Mouse (Mus musculus) hindbrain, postnatal 0 days (tissue): ENCODE measurements around the gene Dtx3l. TPM values are rescaled to one million over a fixed set of nuclear protein-coding genes. Genes with fewer than 3 reads are reported as not detected.

Experiments
- ATAC-seq: fragments of 200-750 bp; cut with Nextera tagmentation; 2 replicates; pipeline ENCODE4 v1.8.0; 2017; ENCODE audit warnings: mild to moderate bottlenecking, moderate TSS enrichment, moderate library complexity
- DNase-seq: peaks from one replicate; pipeline ENCODE4 v3.0.0-alpha.2; 2015; ENCODE audit warnings: low spot score
- H3K27ac ChIP-seq: fragments of 300-500 bp; sonication (generic); 2 replicates; pipeline ENCODE4 v1.5.1; 2014; ENCODE audit warnings: mild to moderate bottlenecking
- H3K27me3 ChIP-seq: fragments of 300-500 bp; sonication (generic); 2 replicates; pipeline ENCODE4 v1.6.1; 2014; ENCODE audit warnings: low read length, mixed read lengths; ENCODE audit not compliant: insufficient read depth
- H3K36me3 ChIP-seq: fragments of 300-500 bp; sonication (generic); 2 replicates; pipeline ENCODE4 v1.6.1; 2014; ENCODE audit warnings: low read length, mixed read lengths; ENCODE audit not compliant: insufficient read depth
- H3K4me1 ChIP-seq: fragments of 300-500 bp; sonication (generic); 2 replicates; pipeline ENCODE4 v1.6.1; 2014; ENCODE audit warnings: antibody characterized with exemption, low read length, mixed read lengths; ENCODE audit not compliant: insufficient read depth
- H3K4me2 ChIP-seq: fragments of 300-500 bp; sonication (generic); 2 replicates; pipeline ENCODE4 v1.6.1; 2014; ENCODE audit warnings: low read depth, mild to moderate bottlenecking, low read length, moderate library complexity, mixed read lengths
- H3K4me3 ChIP-seq: fragments of 300-500 bp; sonication (generic); 2 replicates; pipeline ENCODE4 v1.5.1; 2014; ENCODE audit warnings: low read length
- H3K9ac ChIP-seq: fragments of 300-500 bp; sonication (generic); replicated peaks from 2 replicates; pipeline ENCODE4 v1.6.1; 2014; ENCODE audit warnings: mild to moderate bottlenecking, low read length, moderate library complexity, mixed read lengths
- H3K9me3 ChIP-seq: fragments of 300-500 bp; sonication (generic); 2 replicates; pipeline ENCODE4 v1.6.1; 2016; ENCODE audit warnings: low read length, mixed read lengths
- CTCF ChIP-seq: IDR thresholded peaks from 2 replicates; pipeline ENCODE4 v1.5.1; 2016; ENCODE audit warnings: antibody characterized with exemption, control low read depth, low read depth
- WGBS: fragments of 180-500 bp; shearing (Covaris S2); extraction: QIAGEN DNeasy Blood & Tissue Kit; methylation state at CpG from one replicate; pipeline ENCODE4 v1.1.7; 2014; 5-methylcytosine and 5-hydroxymethylcytosine counted together
- polyA plus RNA-seq: library from polyadenylated mRNA; unstranded; fragments of >200 nt; fragmentation: Nextera tagmentation; extraction: Ambion mirVana; gene quantifications from 2 replicates; pipeline ENCODE4 v1.2.1, GENCODE M21; 2015
- total RNA-seq: library from RNA; depleted of rRNA; stranded (reverse); fragments of >200 nt; gene quantifications from 2 replicates; pipeline ENCODE4 v1.2.3, GENCODE M21; 2014; rRNA removed

Dtx3l gene
- total RNA-seq (0.93 and 2.5 TPM in 2 replicates), polyA plus RNA-seq (1.2 and 1.5 TPM in 2 replicates)

DNA sequence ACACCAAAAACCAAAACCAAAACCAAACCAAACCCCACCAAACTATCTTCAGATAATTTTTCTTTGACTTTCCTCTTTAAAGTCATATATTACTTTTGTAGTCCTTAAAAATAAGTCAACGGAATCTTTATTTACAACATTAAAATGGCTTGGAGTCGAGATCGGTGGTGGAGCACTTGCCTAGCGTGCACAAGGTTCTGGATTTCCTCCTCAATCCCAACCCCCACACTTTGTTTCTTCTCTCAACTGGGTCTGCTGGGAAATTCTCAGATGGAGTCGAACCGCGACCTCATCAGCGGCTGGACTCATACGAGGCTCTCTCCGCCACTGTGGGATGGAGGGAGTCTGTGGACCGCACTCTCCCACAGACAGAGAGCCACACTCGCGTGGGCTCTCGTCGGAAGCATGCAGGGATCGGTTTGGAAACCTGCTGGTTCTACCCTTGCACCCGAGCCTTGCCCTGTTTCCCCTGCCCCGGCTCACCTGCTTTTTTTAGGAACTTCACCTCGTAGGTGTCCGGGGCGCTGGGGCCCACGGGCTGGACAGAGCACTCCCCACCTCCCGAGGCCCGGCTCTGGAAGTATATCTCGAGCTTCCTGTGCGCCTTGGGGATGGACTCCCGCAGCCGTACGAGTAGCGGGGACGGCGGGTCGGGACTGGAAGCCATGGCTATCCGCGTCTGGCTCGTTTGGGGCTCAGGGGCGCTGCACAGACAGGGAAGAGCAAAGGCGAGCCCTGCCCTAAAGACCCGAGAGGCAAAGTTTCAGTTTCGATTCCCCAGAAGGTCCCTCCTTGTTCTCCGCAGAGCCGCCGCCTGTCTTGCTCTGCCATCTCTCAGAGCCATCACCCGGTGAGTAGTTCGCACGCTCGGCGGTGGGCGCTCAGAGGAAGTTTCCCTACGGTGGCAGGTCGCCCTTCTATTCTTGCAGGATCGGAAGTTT lies at the start of gene Dtx3l, which contains the start of gene Parp9:
Gene Dtx3l, minus strand, starts transcription at position 941 of the 941 bp plus-strand sequence.
Gene Parp9, plus strand, starts transcription at position 260 of the 941 bp plus-strand sequence.
- no peak for TF ChIP-seq CTCF
- Histone ChIP-seq H3K27me3 (no peaks in the 10 kb centered on the region), H3K4me1 (no peaks in the 10 kb centered on the region; the same call in 1 of the 2 replicates), H3K9me3 (no peaks in the 10 kb centered on the region), H3K36me3 (no peaks in the 10 kb centered on the region), H3K4me3 (peak within 1 kb of the TSS; percentile 60), H3K9ac (peak within 1 kb of the TSS; percentile 47), H3K4me2 (peak within 1 kb of the TSS; percentile 63), H3K27ac (peak within 1 kb of the TSS; percentile 1; the same call in 1 of the 2 replicates)
- peak; percentile 52 for DNase-seq
- ATAC-seq, result peak; percentile 70
- 2% methylated on average over 52 of the region's 52 CpGs for WGBS

GRCm38 (mm10) chr16:35987930-35988329 lies 49.0 kb upstream of the Dtx3l start:
- Histone ChIP-seq H3K9ac (no peak overlapping the region), H3K4me3 (no peak overlapping the region), H3K4me1 (no peaks in the 10 kb centered on the region), H3K36me3 (no peaks in the 10 kb centered on the region), H3K9me3 (no peaks in the 10 kb centered on the region), H3K4me2 (no peak overlapping the region), H3K27me3 (no peaks in the 10 kb centered on the region), H3K27ac (no peak overlapping the region)
- 85% methylated on average over 1 of the region's 1 CpGs for WGBS
- ATAC-seq (no peak), DNase-seq (no peak)
- TF ChIP-seq CTCF, result no peak

- no peak for ATAC-seq
- Histone ChIP-seq H3K27me3 (no peaks in the 10 kb centered on the region), H3K9ac (no peak overlapping the region), H3K4me3 (peak overlapping the region; percentile 88), H3K4me1 (no peaks in the 10 kb centered on the region), H3K9me3 (no peaks in the 10 kb centered on the region), H3K36me3 (no peaks in the 10 kb centered on the region), H3K27ac (no peak overlapping the region), H3K4me2 (peak overlapping the region; percentile 83)
- DNase-seq, result no peak
- 66% methylated on average over 3 of the region's 3 CpGs for WGBS
- TF ChIP-seq CTCF, result no peak
Observed at GRCm38 (mm10) chr16:35984471-35984870, 45.5 kb upstream of the Dtx3l start.

DNA sequence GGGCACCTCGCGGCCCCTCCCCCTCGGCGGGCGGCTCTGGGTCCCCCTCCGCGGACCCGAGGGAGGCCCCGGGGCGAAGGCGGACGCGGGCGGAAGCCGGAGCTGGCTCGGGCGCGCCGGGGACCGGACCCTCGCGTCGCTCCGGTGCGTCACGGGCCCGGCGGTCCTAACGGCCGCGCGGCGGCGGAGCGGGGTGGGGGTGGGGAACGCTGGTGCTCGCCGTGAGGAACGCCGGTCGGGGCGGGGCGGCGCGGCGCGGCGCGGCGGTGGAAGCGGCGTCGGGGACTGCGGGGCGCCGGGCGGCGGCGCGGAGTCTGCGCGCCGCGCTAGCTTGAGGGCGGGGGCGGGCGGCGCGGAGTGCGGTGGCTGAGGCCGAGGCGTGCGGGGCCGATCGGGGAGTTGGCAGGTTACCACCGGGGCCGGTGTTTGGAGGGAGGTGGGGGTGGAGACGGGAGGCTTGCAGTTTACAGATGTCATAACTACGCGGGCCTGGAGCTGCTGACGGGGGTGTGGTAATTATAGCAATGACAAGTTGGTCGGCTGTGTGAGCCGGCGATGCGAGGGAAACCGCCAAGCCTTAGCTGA lies 44.7 kb upstream of the Dtx3l start:
- H3K9me3 ChIP-seq, result no peaks in the 10 kb centered on the region
- ATAC-seq (peak; percentile 81), DNase-seq (peak; percentile 73)
- H3K4me3 ChIP-seq, result peak overlapping the region; percentile 88
- TF ChIP-seq CTCF, result no peak
- no peaks in the 10 kb centered on the region for H3K4me1 ChIP-seq
- under 1% methylated on average over 56 of the region's 86 CpGs for WGBS
- peak overlapping the region; percentile 97 for H3K9ac ChIP-seq
- no peaks in the 10 kb centered on the region for H3K36me3 ChIP-seq
- H3K27me3 ChIP-seq, result no peaks in the 10 kb centered on the region
- peak overlapping the region; percentile 83 for H3K4me2 ChIP-seq
- H3K27ac ChIP-seq, result peak overlapping the region; percentile 99

- WGBS, result under 1% methylated on average over 42 of the region's 54 CpGs
- no peaks in the 10 kb centered on the region for H3K36me3 ChIP-seq
- peak overlapping the region; percentile 97 for H3K9ac ChIP-seq
- no peaks in the 10 kb centered on the region for H3K9me3 ChIP-seq
- ATAC-seq, result peak; percentile 95
- peak overlapping the region; percentile 99 for H3K27ac ChIP-seq
- H3K4me2 ChIP-seq, result peak overlapping the region; percentile 83
- no peaks in the 10 kb centered on the region for H3K4me1 ChIP-seq
- DNase-seq, result peak; percentile 97
- no peak for TF ChIP-seq CTCF
- peak overlapping the region; percentile 88 for H3K4me3 ChIP-seq
- H3K27me3 ChIP-seq, result no peaks in the 10 kb centered on the region
Observed at GRCm38 (mm10) chr16:35982902-35983516, 44.1 kb upstream of the Dtx3l start.

- Histone ChIP-seq H3K9me3 (no peaks in the 10 kb centered on the region), H3K4me2 (peak overlapping the region; percentile 83), H3K27ac (peak overlapping the region; percentile 99), H3K36me3 (no peaks in the 10 kb centered on the region), H3K4me3 (peak overlapping the region; percentile 88), H3K27me3 (no peaks in the 10 kb centered on the region), H3K4me1 (no peaks in the 10 kb centered on the region), H3K9ac (peak overlapping the region; percentile 97)
- ATAC-seq (peak; percentile 3; the same call in 1 of the 2 replicates), DNase-seq (peak; percentile 2)
- WGBS, result 4% methylated on average over 15 of the region's 15 CpGs
- no peak for TF ChIP-seq CTCF
Observed at GRCm38 (mm10) chr16:35982506-35982901, 43.6 kb upstream of the Dtx3l start.
